Mouse (Mus musculus): ENCODE measurements around the gene Flad1.

Gene Flad1

GRCm38 (mm10) chr3:89382950-89383349 lies 28.7 kb downstream of the Flad1 start:
- no peak for DNase-seq (ENCODE audit: low read depth, low spot score)

- peak; percentile 70 for DNase-seq (ENCODE audit: low read depth, low spot score)
Measured at GRCm38 (mm10) chr3:89382033-89382882, 29.4 kb downstream of the Flad1 start.

- DNase-seq (ENCODE audit: low read depth, low spot score): no peak
Measured at GRCm38 (mm10) chr3:89381233-89381632, 30.4 kb downstream of the Flad1 start.

- peak; percentile 29 for DNase-seq (ENCODE audit: low read depth, low spot score)
Measured at GRCm38 (mm10) chr3:89380711-89381110, 31.0 kb downstream of the Flad1 start.

GRCm38 (mm10) chr3:89380291-89380690 lies 31.4 kb downstream of the Flad1 start:
- no peak for DNase-seq (ENCODE audit: low read depth, low spot score)

GRCm38 (mm10) chr3:89379388-89380131 lies 32.1 kb downstream of the Flad1 start:
- peak; percentile 35 for DNase-seq (ENCODE audit: low read depth, low spot score)

GRCm38 (mm10) chr3:89378394-89379067 lies 33.1 kb downstream of the Flad1 start:
- DNase-seq (ENCODE audit: low read depth, low spot score): peak; percentile 83

- no peak for DNase-seq (ENCODE audit: low read depth, low spot score)
Measured at GRCm38 (mm10) chr3:89377831-89378230, 33.8 kb downstream of the Flad1 start.

GRCm38 (mm10) chr3:89373581-89374231 lies 38.0 kb downstream of the Flad1 start:
- no peak for DNase-seq (ENCODE audit: low read depth, low spot score)

- DNase-seq (ENCODE audit: low read depth, low spot score): no peak
Measured at GRCm38 (mm10) chr3:89367338-89367737, 44.3 kb downstream of the Flad1 start.

- no peak for DNase-seq (ENCODE audit: low read depth, low spot score)
Measured at GRCm38 (mm10) chr3:89365486-89366414, 45.9 kb downstream of the Flad1 start.

- no peak for DNase-seq (ENCODE audit: low read depth, low spot score)
Measured at GRCm38 (mm10) chr3:89365153-89365485, 46.6 kb downstream of the Flad1 start, which contains the start of gene Dcst1. Gene Dcst1, minus strand, starts transcription at chr3:89365253.

GRCm38 (mm10) chr3:89364631-89365030 lies 47.0 kb downstream of the Flad1 start:
- DNase-seq (ENCODE audit: low read depth, low spot score): no peak

- DNase-seq (ENCODE audit: low read depth, low spot score): no peak
Measured at GRCm38 (mm10) chr3:89361675-89362074, 50.0 kb downstream of the Flad1 start, which contains the start of gene Dcst2. Gene Dcst2, plus strand, starts transcription at chr3:89361975.

- no peak for DNase-seq (ENCODE audit: low read depth, low spot score)
Measured at GRCm38 (mm10) chr3:89360237-89360636, 51.4 kb downstream of the Flad1 start.

- no peak for DNase-seq (ENCODE audit: low read depth, low spot score)
Measured at GRCm38 (mm10) chr3:89359630-89360029, 52.0 kb downstream of the Flad1 start.

GRCm38 (mm10) chr3:89356029-89356428 lies 55.6 kb downstream of the Flad1 start:
- no peak for DNase-seq (ENCODE audit: low read depth, low spot score)

- DNase-seq (ENCODE audit: low read depth, low spot score): no peak
Measured at GRCm38 (mm10) chr3:89355512-89355902, 56.2 kb downstream of the Flad1 start.

GRCm38 (mm10) chr3:89354816-89355511 lies 56.7 kb downstream of the Flad1 start:
- DNase-seq (ENCODE audit: low read depth, low spot score): peak; percentile 80

- no peak for DNase-seq (ENCODE audit: low read depth, low spot score)
Measured at GRCm38 (mm10) chr3:89351271-89351670, 60.4 kb downstream of the Flad1 start.
